Mouse (Mus musculus) small intestine, adult 2 months (tissue): Measurements from ENCODE around the gene Ston2.

ENCODE experiments used
- CTCF ChIP-seq: fragments of 200-500 bp; IDR thresholded peaks from 2 replicates; pipeline ENCODE4 v1.5.1; 2012; ENCODE audit warnings: low read depth, mild to moderate bottlenecking, control low read depth, inconsistent platforms, low read length, moderate library complexity, mixed read lengths; ENCODE audit not compliant: insufficient replicate concordance, insufficient read length; ENCODE audit errors: extremely low read depth
- POLR2A ChIP-seq: fragments of 200-500 bp; IDR thresholded peaks from 2 replicates; pipeline ENCODE4 v1.6.1; 2012; ENCODE audit warnings: low read depth, mild to moderate bottlenecking, control low read depth, inconsistent platforms, low read length, moderate library complexity

GRCm38 (mm10) chr12:91723912-91724311 lies 64.3 kb downstream of the Ston2 start:
- TF ChIP-seq CTCF: no peak
- TF ChIP-seq POLR2A: no peak
